Comparison of ENCODE assay signal across 10 mouse cellular contexts in genomic region chr2:104710670-104711370, GRCm38 (mm10). TPM values are rescaled to one million over a fixed set of nuclear protein-coding genes. Genes with fewer than 3 reads are reported as not detected.
A peak's percentile ranks its signal among the peaks of the same experiment; 100 is the strongest.
DNase-seq lines count a peak whose midpoint lies in the region; ATAC-seq and TF ChIP-seq lines count a peak whose summit lies in the region.
"Had no signal": no experiment of that assay in that cellular context is flagged by ENCODE, and none has a peak within 500 bp of the region (broad histone marks: within the 10 kb centered on the region; RNA-seq: fewer than 3 reads in every experiment).

No protein-coding gene starts in this region.

- peak overlapping the region; percentile 98 for H3K9ac ChIP-seq in MEL (ENCODE audit: control insufficient read depth, low read depth, low read length, poor library complexity, severe bottlenecking)
- peak overlapping the region; percentile 88; the same call in 1 of the 2 replicates for H3K9ac ChIP-seq in forebrain, embryonic 16.5 days (replicated peaks; ENCODE audit: low read depth, low read length)
- H3K9ac ChIP-seq in liver, postnatal 0 days (replicated peaks): no peak overlapping the region

- H3K4me1 ChIP-seq in MEL (ENCODE audit: control insufficient read depth in 1 of 2, insufficient read depth in 2 of 2, low read length in 2 of 2): peaks cover 13 to 14% of the 10 kb centered on the region in 2 experiments; a peak in 3 of 4 replicates
- peaks cover 21% of the 10 kb centered on the region for H3K4me1 ChIP-seq in forebrain, embryonic 16.5 days (replicated peaks; ENCODE audit: control insufficient read depth, insufficient read depth, low read length)
- peaks cover 3% of the 10 kb centered on the region; the same call in 1 of the 2 replicates for H3K4me1 ChIP-seq in liver, postnatal 0 days (ENCODE audit: insufficient read depth)

- no peaks in the 10 kb centered on the region for H3K27me3 ChIP-seq in MEL (ENCODE audit: control insufficient read depth in 1 of 2, insufficient read depth in 2 of 2, low read length in 2 of 2)
- H3K27me3 ChIP-seq in forebrain, embryonic 16.5 days (replicated peaks; ENCODE audit: control insufficient read depth, insufficient read depth, low read length): no peaks in the 10 kb centered on the region
- no peaks in the 10 kb centered on the region for H3K27me3 ChIP-seq in liver, postnatal 0 days (ENCODE audit: insufficient read depth, low read length)

- H3K4me2 ChIP-seq in forebrain, embryonic 16.5 days (ENCODE audit: low read length): peak overlapping the region; percentile 54
- H3K4me2 ChIP-seq in liver, postnatal 0 days (ENCODE audit: low read depth, low read length): peak overlapping the region; percentile 64

- TF ChIP-seq POLR2A in MEL (IDR thresholded peaks at IDR 0.05; ENCODE audit: control insufficient read depth in 1 of 2, insufficient read depth in 1 of 2, low read depth in 1 of 2, low read length in 2 of 2, poor library complexity in 1 of 2): no peak

- H3K9me3 ChIP-seq in MEL (replicated peaks; ENCODE audit: insufficient read depth, low read length): no peaks in the 10 kb centered on the region
- H3K9me3 ChIP-seq in forebrain, embryonic 16.5 days (ENCODE audit: control insufficient read depth, low read length): no peaks in the 10 kb centered on the region
- H3K9me3 ChIP-seq in liver, postnatal 0 days (ENCODE audit: low read length): no peaks in the 10 kb centered on the region

- peak; percentile 51 to 63; a peak in 2 of 4 replicates for TF ChIP-seq EP300 in MEL (IDR thresholded peaks at IDR 0.05; ENCODE audit: low read depth in 1 of 2, low read length in 2 of 2)
- TF ChIP-seq EP300 in liver, postnatal 0 days (IDR thresholded peaks at IDR 0.05; ENCODE audit: low read depth): no peak

- ATAC-seq in forebrain, embryonic 16.5 days: peak; percentile 5; the same call in 1 of the 2 replicates
- no peak for ATAC-seq in liver, postnatal 0 days

- peak overlapping the region; percentile 89 for H3K4me3 ChIP-seq in gastrocnemius, adult 2 months
- H3K4me3 ChIP-seq in MEL (ENCODE audit: control insufficient read depth in 1 of 2, insufficient read depth in 1 of 2, low read depth in 2 of 2, low read length in 2 of 2): peak overlapping the region; percentile 96 to 98
- H3K4me3 ChIP-seq in forebrain, embryonic 16.5 days (replicated peaks; ENCODE audit: low read length): peak overlapping the region; percentile 77
- H3K4me3 ChIP-seq in liver, postnatal 0 days (ENCODE audit: low read depth, low read length): peak overlapping the region; percentile 69; the same call in 1 of the 2 replicates

- no peak for TF ChIP-seq RAD21 in MEL (IDR thresholded peaks at IDR 0.05; ENCODE audit: low read depth, low read length)

- H3K36me3 ChIP-seq in MEL (ENCODE audit: control insufficient read depth in 1 of 2, insufficient read depth in 2 of 2, low read length in 2 of 2): peaks cover 0 to 13% of the 10 kb centered on the region in 2 experiments; a peak in 2 of 4 replicates
- H3K36me3 ChIP-seq in forebrain, embryonic 16.5 days (ENCODE audit: control insufficient read depth, insufficient read depth): peaks cover 3% of the 10 kb centered on the region
- H3K36me3 ChIP-seq in liver, postnatal 0 days (replicated peaks; ENCODE audit: insufficient read depth, low read length): no peaks in the 10 kb centered on the region

- no peak overlapping the region for H3K27ac ChIP-seq in gastrocnemius, adult 2 months
- H3K27ac ChIP-seq in MEL (ENCODE audit: control insufficient read depth, low read depth, low read length): peak overlapping the region; percentile 82
- no peak overlapping the region; the same call in 1 of the 2 replicates for H3K27ac ChIP-seq in forebrain, embryonic 16.5 days (ENCODE audit: low read length)
- H3K27ac ChIP-seq in liver, postnatal 0 days (ENCODE audit: low read depth): 0 out of 2 replicates have a peak overlapping the region, but pooled peaks have one; percentile 22

- H3K79me2 ChIP-seq in MEL (ENCODE audit: control insufficient read depth, insufficient read depth, low read length, poor library complexity): peaks cover 14% of the 10 kb centered on the region; the same call in 1 of the 2 replicates

- WGBS in forebrain, embryonic 16.5 days: 16% methylated on average over 6 of the region's 6 CpGs
- WGBS in liver, postnatal 0 days (ENCODE audit: insufficient replicate concordance): 23% methylated on average over 6 of the region's 6 CpGs

- intact Hi-C loops in gastrocnemius, adult 2 months (cut with DNase I): no loop called here

- no peak for DNase-seq in gastrocnemius, adult 2 months
- DNase-seq in gastrocnemius, postnatal 25 days: no peak
- peak; percentile 70 for DNase-seq in MEL (ENCODE audit: low read depth, low spot score)
- no peak for DNase-seq in liver, postnatal 0 days
- DNase-seq in testis, postnatal 10 days (ENCODE audit: low spot score): no peak
- no peak for DNase-seq in right cerebral cortex, postnatal 4 days
- DNase-seq in cerebellum, adult 8-10 months: no peak
- DNase-seq: cerebellum, adult 11 months had no signal

- no peak for TF ChIP-seq CTCF in gastrocnemius, adult 2 months (IDR thresholded peaks at IDR 0.05)
- no peak for TF ChIP-seq CTCF in MEL (IDR thresholded peaks at IDR 0.05 in 2 of 3, conservative IDR thresholded peaks at IDR 0.05 in 1 of 3; ENCODE audit: control insufficient read depth in 1 of 3, insufficient read depth in 1 of 3, low read depth in 2 of 3, low read length in 3 of 3, poor library complexity in 1 of 3, severe bottlenecking in 1 of 3)
- TF ChIP-seq CTCF in liver, postnatal 0 days (IDR thresholded peaks at IDR 0.05; ENCODE audit: low read depth): no peak

TF ChIP-seq in MEL, 35 proteins besides CTCF, POLR2A, EP300 and RAD21 (continues in another document):
- TF ChIP-seq MAFK (IDR thresholded peaks at IDR 0.05; ENCODE audit: borderline replicate concordance, low read depth, low read length) (peak; percentile 18; the same call in 1 of the 2 replicates), MAX (IDR thresholded peaks at IDR 0.05; ENCODE audit: low read length) (peak; percentile 73; the same call in 1 of the 2 replicates), MXI1 (IDR thresholded peaks at IDR 0.05; ENCODE audit: low read depth, low read length) (peak; percentile 72), CHD2 (IDR thresholded peaks at IDR 0.05; ENCODE audit: low read length) (no peak), NELFE (IDR thresholded peaks at IDR 0.05; ENCODE audit: low read depth, low read length) (0 out of 2 replicates have a peak, but pooled peaks have one; percentile 6), MYC (IDR thresholded peaks at IDR 0.05; ENCODE audit: low read depth, low read length) (peak; percentile 73; the same call in 1 of the 2 replicates), TBP (IDR thresholded peaks at IDR 0.05; ENCODE audit: low read depth, low read length) (0 out of 2 replicates have a peak, but pooled peaks have one; percentile 24), ZNF384 (IDR thresholded peaks at IDR 0.05; ENCODE audit: low read depth, low read length) (no peak), TAL1 (IDR thresholded peaks at IDR 0.05; ENCODE audit: low read length) (peak; percentile 73), GABPA (IDR thresholded peaks at IDR 0.05; ENCODE audit: low read depth, low read length) (peak; percentile 31; the same call in 1 of the 2 replicates), RCOR1 (IDR thresholded peaks at IDR 0.05; ENCODE audit: low read depth, low read length) (peak; percentile 50; the same call in 1 of the 2 replicates), GATA1 (IDR thresholded peaks at IDR 0.05; ENCODE audit: low read depth, low read length) (0 out of 2 replicates have a peak, but pooled peaks have one; percentile 29), MEF2A (IDR thresholded peaks at IDR 0.05; ENCODE audit: extremely low read depth, insufficient replicate concordance, low read depth, low read length, poor library complexity, severe bottlenecking) (no peak), TCF12 (IDR thresholded peaks at IDR 0.05; ENCODE audit: low read depth, low read length) (peak; percentile 50; the same call in 1 of the 2 replicates), MAZ (IDR thresholded peaks at IDR 0.05; ENCODE audit: low read depth, low read length) (no peak), E2F4 (IDR thresholded peaks at IDR 0.05; ENCODE audit: borderline replicate concordance, low read depth, low read length) (no peak), USF2 (IDR thresholded peaks at IDR 0.05; ENCODE audit: borderline replicate concordance in 1 of 2, insufficient read depth in 1 of 2, low read depth in 1 of 2, low read length in 2 of 2) (peak in 1 of 2 experiments; percentile 57; a peak in 1 of 4 replicates), ETS1 (IDR thresholded peaks at IDR 0.05; ENCODE audit: low read depth, low read length) (peak; percentile 73), UBTF (IDR thresholded peaks at IDR 0.05; ENCODE audit: borderline replicate concordance, insufficient read depth, low read depth, low read length) (no peak), ZMIZ1 (IDR thresholded peaks at IDR 0.05; ENCODE audit: low read depth, low read length) (no peak)

RNA-seq across cellular contexts. Expression of gene Tcp11l1, which starts 1.1 kb away (rescaled TPM):
- total RNA-seq in gastrocnemius, adult 2 months (2021): 1 to 10 TPM; 8.6 to 9.2 TPM
- total RNA-seq in gastrocnemius, postnatal 25 days (2021): 1 to 10 TPM; 4.4 to 7.1 TPM
- total RNA-seq in MEL (2012; rRNA removed): 26.7 and 28.6 TPM in 2 replicates
- polyA plus RNA-seq in MEL (2012; ENCODE audit: insufficient read depth in 1 of 2, insufficient read length in 2 of 2, low read depth in 1 of 2, low replicate concordance in 2 of 2, missing spikeins in 1 of 2): 10 to 100 TPM in 1 of 2 experiments, not detected in 1; 22.1 TPM
- 51.0 and 54.0 TPM in 2 replicates for polyA plus RNA-seq in forebrain, embryonic 16.5 days (2015; fragmentation: Nextera tagmentation; extraction: Ambion mirVana)
- 10.5 and 12.1 TPM in 2 replicates for polyA plus RNA-seq in liver, postnatal 0 days (2015; fragmentation: Nextera tagmentation; extraction: Ambion mirVana)

RNA-seq across cellular contexts. Expression of gene Pin1rt1, which starts 5.4 kb away (rescaled TPM):
- not detected for total RNA-seq in gastrocnemius, adult 2 months (2021)
- not detected for total RNA-seq in gastrocnemius, postnatal 25 days (2021)
- total RNA-seq in MEL (2012; rRNA removed): not detected in 2 replicates
- under 1 TPM in 1 of 2 experiments, not detected in 1; 0.07 TPM for polyA plus RNA-seq in MEL (2012; ENCODE audit: insufficient read depth in 1 of 2, insufficient read length in 2 of 2, low read depth in 1 of 2, low replicate concordance in 2 of 2, missing spikeins in 1 of 2)
- polyA plus RNA-seq in forebrain, embryonic 16.5 days (2015; fragmentation: Nextera tagmentation; extraction: Ambion mirVana): 0.18 TPM in 1 of 2 replicates, not detected in the other
- not detected in 2 replicates for polyA plus RNA-seq in liver, postnatal 0 days (2015; fragmentation: Nextera tagmentation; extraction: Ambion mirVana)
- total RNA-seq: liver, adult 2 months had no signal
- polyA plus RNA-seq: liver, adult 2 months had no signal

RNA-seq across cellular contexts. Expression of gene Depdc7, which starts 31.9 kb away (rescaled TPM):
- 1 to 10 TPM; 1.5 to 1.7 TPM for total RNA-seq in gastrocnemius, adult 2 months (2021)
- total RNA-seq in gastrocnemius, postnatal 25 days (2021): 1 to 10 TPM; 1.4 to 1.9 TPM
- total RNA-seq in MEL (2012; rRNA removed): 7.1 and 8.0 TPM in 2 replicates
- polyA plus RNA-seq in MEL (2012; ENCODE audit: insufficient read depth in 1 of 2, insufficient read length in 2 of 2, low read depth in 1 of 2, low replicate concordance in 2 of 2, missing spikeins in 1 of 2): 1 to 10 TPM in 1 of 2 experiments, not detected in 1; 8.6 TPM
- polyA plus RNA-seq in forebrain, embryonic 16.5 days (2015; fragmentation: Nextera tagmentation; extraction: Ambion mirVana): 1.9 and 2.4 TPM in 2 replicates
- polyA plus RNA-seq in liver, postnatal 0 days (2015; fragmentation: Nextera tagmentation; extraction: Ambion mirVana): 20.6 and 21.6 TPM in 2 replicates

Comparison
In these comparisons a context has a peak if more than half of its experiments do, and no peak if none do; other contexts are left out.
1. H3K27ac ChIP-seq: peak in MEL (single experiment) and liver, postnatal 0 days (single experiment); none in gastrocnemius, adult 2 months (single experiment) and forebrain, embryonic 16.5 days (single experiment).
2. Peak in every context shown above with its lines, with median percentiles within 50 percentile points of each other: H3K4me3 ChIP-seq.